Mouse (Mus musculus) embryonic facial prominence, embryonic 13.5 days (tissue): ENCODE data around the gene Fntb. TPM values are rescaled to one million over a fixed set of nuclear protein-coding genes. Genes with fewer than 3 reads are reported as not detected.

Experiments
- ATAC-seq: fragments of 200-750 bp; cut with Nextera tagmentation; 2 replicates; pipeline ENCODE4 v1.8.0; 2017; ENCODE audit warnings: low read depth; ENCODE audit not compliant: insufficient number of reproducible peaks, insufficient read depth, low FRiP score, low TSS enrichment
- H3K27ac ChIP-seq: fragments of 300-500 bp; sonication (generic); 2 replicates; pipeline ENCODE4 v1.5.1; 2015; ENCODE audit warnings: moderate library complexity, mild to moderate bottlenecking, inconsistent platforms
- H3K27me3 ChIP-seq: fragments of 300-500 bp; sonication (generic); 2 replicates; pipeline ENCODE4 v1.6.1; 2015; ENCODE audit warnings: mild to moderate bottlenecking, inconsistent platforms
- H3K36me3 ChIP-seq: fragments of 300-500 bp; sonication (generic); 2 replicates; pipeline ENCODE4 v1.6.1; 2015; ENCODE audit warnings: mild to moderate bottlenecking, inconsistent platforms
- H3K4me1 ChIP-seq: fragments of 300-500 bp; sonication (generic); 2 replicates; pipeline ENCODE4 v1.6.1; 2015; ENCODE audit warnings: inconsistent platforms
- H3K4me2 ChIP-seq: fragments of 300-500 bp; sonication (generic); 2 replicates; pipeline ENCODE4 v1.6.1; 2015; ENCODE audit warnings: moderate library complexity, mild to moderate bottlenecking, inconsistent platforms
- H3K4me3 ChIP-seq: fragments of 300-500 bp; sonication (generic); 2 replicates; pipeline ENCODE4 v1.5.1; 2015; ENCODE audit warnings: mild to moderate bottlenecking, inconsistent platforms
- H3K9ac ChIP-seq: fragments of 300-500 bp; sonication (generic); 2 replicates; pipeline ENCODE4 v1.6.1; 2015; ENCODE audit warnings: mild to moderate bottlenecking, inconsistent platforms
- H3K9me3 ChIP-seq: fragments of 300-500 bp; sonication (generic); 2 replicates; pipeline ENCODE4 v1.6.1; 2016; ENCODE audit warnings: inconsistent platforms
- WGBS: fragments of 180-500 bp; shearing (Covaris S2); methylation state at CpG from one replicate; pipeline ENCODE4 v1.1.7; 2015; ENCODE audit warnings: mixed read lengths; 5-methylcytosine and 5-hydroxymethylcytosine counted together
- polyA plus RNA-seq: library from polyadenylated mRNA; unstranded; fragments of >200 nt; fragmentation: Nextera tagmentation; extraction: Ambion mirVana; gene quantifications from 2 replicates; pipeline ENCODE4 v1.2.1, GENCODE M21; 2015

Gene Fntb
- polyA plus RNA-seq, 1 experiment from 2014 or later, result 41.8 TPM

DNA sequence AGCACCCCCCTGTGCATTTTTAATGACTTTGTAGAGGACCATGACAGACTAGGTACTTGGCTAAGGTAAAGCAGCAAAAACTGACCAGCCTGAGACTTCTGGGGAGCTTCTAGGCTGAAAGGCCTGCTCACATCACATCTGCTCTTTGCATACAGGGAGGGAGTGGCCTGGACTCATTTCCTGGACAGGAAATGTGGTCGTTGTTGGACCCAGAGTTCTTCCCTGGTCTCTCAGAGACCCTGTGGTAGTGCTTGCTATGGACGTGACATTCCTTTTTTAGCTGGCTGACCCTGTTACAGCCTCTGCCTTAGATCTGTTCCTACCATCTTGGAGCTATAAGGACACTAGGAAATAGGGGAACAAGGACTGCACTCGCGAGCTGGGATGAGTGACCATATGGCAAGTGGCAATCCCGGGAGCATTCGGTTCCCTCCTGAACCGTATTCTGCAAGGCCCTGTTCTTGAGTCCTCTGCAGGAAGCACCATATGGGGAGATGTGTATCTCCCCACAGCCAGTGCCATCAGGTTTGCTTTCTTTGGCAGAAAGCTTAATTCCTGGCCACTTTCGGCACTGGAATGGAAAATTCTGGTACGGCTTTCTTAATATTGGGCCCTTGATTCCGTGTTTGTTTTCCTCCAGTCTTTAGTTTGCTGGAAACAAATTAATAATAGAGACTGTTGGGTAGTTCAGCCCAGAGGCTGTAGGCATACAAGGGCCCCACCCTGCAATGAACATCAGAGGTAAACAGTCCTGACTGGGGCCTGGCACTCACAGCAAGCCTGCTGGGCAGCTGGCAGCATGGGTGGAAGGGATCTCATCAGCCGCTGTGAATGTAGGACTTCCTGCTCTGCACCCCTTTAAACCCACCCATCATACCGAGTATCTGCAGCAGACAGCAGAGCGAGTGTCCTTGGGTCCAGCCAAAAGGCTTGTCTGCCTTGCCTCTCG, 166.6 kb downstream of the Fntb start:
- no peak overlapping the region for H3K4me2 ChIP-seq
- H3K27ac ChIP-seq, result no peak overlapping the region
- no peak for ATAC-seq
- no peaks in the 10 kb centered on the region for H3K4me1 ChIP-seq
- no peaks in the 10 kb centered on the region for H3K27me3 ChIP-seq
- H3K36me3 ChIP-seq, result peaks cover 39% of the 10 kb centered on the region
- H3K9me3 ChIP-seq, result no peaks in the 10 kb centered on the region
- H3K4me3 ChIP-seq, result no peak overlapping the region
- WGBS, result 81% methylated on average over 14 of the region's 14 CpGs
- H3K9ac ChIP-seq, result no peak overlapping the region

DNA sequence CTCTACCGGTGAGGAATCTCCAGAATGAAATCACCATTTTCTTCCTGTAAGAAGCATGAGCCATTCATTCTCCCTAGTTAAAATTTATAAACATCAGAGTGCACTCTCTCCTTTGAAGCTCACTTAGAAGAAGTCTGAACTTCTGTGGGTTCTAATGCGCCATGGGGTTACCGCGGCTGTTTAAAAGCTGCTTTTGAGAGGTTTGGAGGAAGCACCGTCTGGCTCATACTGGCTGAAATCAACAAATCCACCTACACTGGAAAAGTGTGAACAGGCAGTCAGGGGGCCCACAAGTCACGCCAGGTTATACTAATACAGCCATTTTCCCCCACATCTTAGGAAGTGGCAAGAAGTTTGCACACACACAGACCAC, 167.3 kb downstream of the Fntb start:
- no peaks in the 10 kb centered on the region for H3K4me1 ChIP-seq
- no peak overlapping the region for H3K9ac ChIP-seq
- peaks cover 45% of the 10 kb centered on the region for H3K36me3 ChIP-seq
- no peak for ATAC-seq
- H3K27me3 ChIP-seq, result no peaks in the 10 kb centered on the region
- H3K9me3 ChIP-seq, result no peaks in the 10 kb centered on the region
- no peak overlapping the region for H3K4me2 ChIP-seq
- 83% methylated on average over 6 of the region's 6 CpGs for WGBS
- H3K4me3 ChIP-seq, result no peak overlapping the region
- no peak overlapping the region for H3K27ac ChIP-seq

DNA sequence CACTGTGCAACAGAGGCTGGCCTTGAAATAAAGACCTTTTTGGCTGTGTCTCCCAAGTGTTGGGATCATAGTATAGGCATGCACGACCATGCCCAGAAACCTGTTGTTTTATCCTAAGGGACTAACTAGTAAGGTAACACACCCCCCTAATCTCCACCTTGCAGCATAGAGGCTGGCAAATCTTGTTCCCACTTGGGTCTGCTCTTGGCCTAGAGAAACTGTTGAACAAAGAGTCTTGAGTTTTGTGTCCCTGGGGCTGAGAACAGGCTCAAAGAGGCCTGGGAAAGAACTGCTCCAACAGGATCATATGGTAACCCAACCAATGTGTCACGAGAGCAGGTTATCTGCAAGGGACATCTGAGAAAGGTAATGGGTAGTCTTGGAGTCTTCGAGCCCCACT, 169.0 kb downstream of the Fntb start:
- no peaks in the 10 kb centered on the region for H3K9me3 ChIP-seq
- H3K9ac ChIP-seq, result no peak overlapping the region
- no peaks in the 10 kb centered on the region for H3K27me3 ChIP-seq
- no peaks in the 10 kb centered on the region for H3K4me1 ChIP-seq
- no peak for ATAC-seq
- no peak overlapping the region for H3K4me3 ChIP-seq
- no peak overlapping the region for H3K27ac ChIP-seq
- H3K36me3 ChIP-seq, result peaks cover 55% of the 10 kb centered on the region
- no peak overlapping the region for H3K4me2 ChIP-seq
- 89% methylated on average over 3 of the region's 3 CpGs for WGBS

DNA sequence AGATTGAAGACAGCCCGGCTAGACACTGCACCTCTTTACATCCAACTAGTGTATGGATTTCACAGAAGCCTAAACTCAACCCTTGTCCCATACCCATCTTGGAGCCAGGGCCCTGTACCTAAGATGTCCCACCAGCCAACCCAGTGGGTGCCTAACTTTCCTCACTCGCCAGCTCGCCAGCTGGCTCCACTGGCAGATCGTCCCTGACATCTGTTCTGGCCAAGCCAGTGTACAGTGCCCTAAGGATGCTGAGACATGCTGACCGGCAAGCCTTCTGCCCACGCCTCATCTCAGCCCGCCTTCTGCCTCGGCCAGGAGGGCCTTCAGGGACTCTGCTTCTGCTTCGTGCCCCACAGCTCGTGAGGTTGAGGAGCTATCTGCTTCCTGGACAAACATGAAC, 170.8 kb downstream of the Fntb start:
- WGBS, result 92% methylated on average over 10 of the region's 10 CpGs

DNA sequence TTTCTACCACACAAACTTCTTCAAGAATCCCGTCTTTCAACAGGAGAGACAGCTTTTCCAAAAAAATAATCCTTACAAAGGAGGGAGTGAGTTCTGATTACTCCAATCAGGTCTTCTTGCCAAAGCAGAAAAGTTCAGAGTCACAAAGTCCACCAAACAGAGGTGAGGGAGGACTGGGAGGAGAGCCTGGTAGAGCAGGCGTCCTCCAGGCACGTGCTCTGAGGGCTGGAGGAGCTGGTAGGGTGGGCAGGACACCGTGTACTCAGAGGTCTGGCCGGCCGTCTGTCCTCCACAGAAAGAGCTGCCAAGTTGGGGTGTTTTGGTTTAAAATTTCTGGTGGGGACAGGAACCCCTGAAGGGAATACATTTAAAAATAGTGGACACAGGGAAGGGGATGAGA, 172.6 kb downstream of the Fntb start:
- Histone ChIP-seq H3K9ac (no peak overlapping the region), H3K27me3 (no peaks in the 10 kb centered on the region), H3K4me2 (no peak overlapping the region), H3K27ac (no peak overlapping the region), H3K9me3 (no peaks in the 10 kb centered on the region), H3K4me1 (no peaks in the 10 kb centered on the region), H3K4me3 (no peak overlapping the region), H3K36me3 (peaks cover 81% of the 10 kb centered on the region)
- WGBS, result 90% methylated on average over 6 of the region's 6 CpGs
- ATAC-seq, result no peak

More for the DNA sequence above, 170.8 kb downstream of the Fntb start:
- Histone ChIP-seq H3K4me3 (no peak overlapping the region), H3K27me3 (no peaks in the 10 kb centered on the region), H3K9me3 (no peaks in the 10 kb centered on the region), H3K27ac (no peak overlapping the region), H3K4me2 (no peak overlapping the region), H3K9ac (no peak overlapping the region), H3K36me3 (peaks cover 73% of the 10 kb centered on the region), H3K4me1 (no peaks in the 10 kb centered on the region)
- no peak for ATAC-seq

DNA sequence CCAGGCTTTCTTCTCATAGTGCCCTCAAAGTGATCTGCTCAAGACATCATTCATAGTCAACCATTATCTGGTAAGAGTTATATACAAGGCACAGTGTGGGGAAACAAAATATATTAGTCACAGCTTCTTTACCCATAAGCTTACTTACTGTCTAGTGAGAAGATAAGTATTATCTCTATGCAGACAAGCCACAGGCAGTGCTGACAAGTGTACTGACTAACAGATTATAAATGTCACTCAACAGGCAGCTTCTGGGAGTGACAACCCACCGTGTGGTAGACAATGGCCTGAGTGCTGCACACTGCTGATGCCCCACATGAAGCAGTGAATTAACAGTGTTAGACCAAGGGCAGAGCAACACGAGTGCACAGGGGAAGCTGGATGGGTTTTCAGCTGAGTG, 176.1 kb downstream of the Fntb start:
- Histone ChIP-seq H3K36me3 (peaks cover 96% of the 10 kb centered on the region), H3K27ac (no peak overlapping the region), H3K4me3 (no peak overlapping the region), H3K9ac (no peak overlapping the region), H3K4me2 (no peak overlapping the region), H3K9me3 (no peaks in the 10 kb centered on the region), H3K27me3 (no peaks in the 10 kb centered on the region), H3K4me1 (no peaks in the 10 kb centered on the region)
- WGBS, result 82% methylated on average over 2 of the region's 2 CpGs
- ATAC-seq, result no peak

DNA sequence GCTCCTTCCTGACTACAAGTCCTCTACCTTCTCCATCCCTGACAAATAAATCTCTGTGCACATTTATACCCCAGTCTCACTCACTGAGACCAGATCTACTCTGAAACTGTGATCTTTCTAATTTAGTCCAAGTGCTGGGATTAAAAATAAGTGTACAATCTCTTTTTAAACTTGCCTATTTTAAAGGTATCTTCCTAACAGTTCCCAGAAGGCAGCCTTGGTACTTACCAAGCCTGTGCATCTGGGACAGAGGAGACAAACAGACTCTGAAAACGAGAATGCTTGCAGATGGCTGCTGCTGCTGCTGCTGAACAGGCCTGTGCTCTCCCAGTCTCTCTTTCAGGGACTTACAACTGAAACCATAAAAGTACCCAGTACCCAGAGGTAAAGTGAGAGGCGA, 177.1 kb downstream of the Fntb start:
- H3K36me3 ChIP-seq, result peaks cover 94% of the 10 kb centered on the region

DNA sequence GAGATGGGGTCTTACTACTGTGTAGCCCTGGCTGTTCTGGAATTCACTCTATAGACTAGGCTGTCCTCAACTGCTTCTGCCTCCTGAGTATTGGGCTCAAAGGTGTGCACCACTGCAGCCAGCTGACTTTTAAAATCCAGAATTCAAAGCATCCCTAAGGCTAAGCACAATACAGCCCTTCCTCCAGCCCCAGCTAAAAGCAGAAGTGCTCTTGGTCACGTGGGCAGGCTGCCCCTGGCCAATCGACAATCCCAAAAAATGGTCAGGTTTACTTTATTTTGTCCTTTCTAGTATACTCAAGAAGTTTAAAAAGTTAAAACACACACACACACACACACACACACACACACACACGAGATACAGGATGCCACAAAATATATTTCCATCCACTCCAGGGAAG, 177.7 kb downstream of the Fntb start:
- WGBS, result 72% methylated on average over 3 of the region's 3 CpGs
- no peaks in the 10 kb centered on the region for H3K9me3 ChIP-seq
- H3K27me3 ChIP-seq, result no peaks in the 10 kb centered on the region
- no peak overlapping the region for H3K4me3 ChIP-seq
- no peak for ATAC-seq
- peaks cover 95% of the 10 kb centered on the region for H3K36me3 ChIP-seq
- H3K27ac ChIP-seq, result no peak overlapping the region
- H3K4me2 ChIP-seq, result no peak overlapping the region
- H3K9ac ChIP-seq, result no peak overlapping the region; the same call in 1 of the 2 replicates
- no peaks in the 10 kb centered on the region for H3K4me1 ChIP-seq

More for the DNA sequence above, 177.1 kb downstream of the Fntb start:
- H3K9me3 ChIP-seq, result no peaks in the 10 kb centered on the region
- ATAC-seq, result no peak
- no peak overlapping the region for H3K27ac ChIP-seq
- no peaks in the 10 kb centered on the region for H3K27me3 ChIP-seq
- no peaks in the 10 kb centered on the region for H3K4me1 ChIP-seq
- no peak overlapping the region; the same call in 1 of the 2 replicates for H3K9ac ChIP-seq
- WGBS, result 45% methylated on average over 2 of the region's 2 CpGs
- H3K4me3 ChIP-seq, result no peak overlapping the region
- H3K4me2 ChIP-seq, result no peak overlapping the region

DNA sequence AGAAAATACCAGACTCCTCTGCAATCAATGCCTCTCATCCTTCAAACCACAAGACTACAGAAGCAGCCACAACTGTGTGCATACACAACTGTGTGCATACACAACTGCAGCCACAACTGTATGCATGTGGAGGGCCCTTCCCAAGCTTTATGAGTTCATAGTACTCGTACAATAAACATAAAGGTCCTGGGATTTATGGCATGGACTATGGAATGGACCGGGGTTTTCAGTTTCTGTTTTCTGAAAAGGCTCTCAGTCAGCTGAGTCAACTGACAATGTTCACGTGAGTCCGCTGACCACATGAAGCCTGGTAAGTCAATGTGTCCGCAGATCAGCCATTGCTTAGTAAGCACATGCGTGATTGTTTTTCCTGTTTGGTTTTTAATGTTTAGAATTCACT, 178.1 kb downstream of the Fntb start:
- no peak overlapping the region for H3K4me3 ChIP-seq
- no peaks in the 10 kb centered on the region for H3K9me3 ChIP-seq
- H3K4me1 ChIP-seq, result no peaks in the 10 kb centered on the region
- H3K27me3 ChIP-seq, result no peaks in the 10 kb centered on the region
- H3K9ac ChIP-seq, result no peak overlapping the region
- WGBS, result 90% methylated on average over 6 of the region's 6 CpGs
- peaks cover 95% of the 10 kb centered on the region for H3K36me3 ChIP-seq
- H3K4me2 ChIP-seq, result no peak overlapping the region
- H3K27ac ChIP-seq, result no peak overlapping the region
- no peak for ATAC-seq

DNA sequence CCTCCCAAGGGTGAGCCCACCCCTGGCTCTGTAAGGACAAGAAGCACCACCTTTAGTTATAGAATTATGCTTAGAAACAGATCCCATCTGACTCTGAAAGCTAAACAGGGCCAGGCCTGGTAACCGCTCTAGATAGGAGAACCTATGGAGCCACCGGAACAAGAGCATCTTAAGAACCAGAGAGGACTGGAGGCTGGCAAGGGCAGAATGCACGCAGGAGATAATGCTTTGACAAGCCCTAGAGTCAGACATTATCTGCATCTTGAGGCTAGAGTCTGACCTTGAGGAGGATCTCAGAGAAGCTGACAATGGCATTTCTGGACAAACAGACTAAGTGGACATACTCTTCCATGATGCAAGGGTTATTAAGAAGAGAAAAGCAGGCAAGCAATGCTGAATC, 182.1 kb downstream of the Fntb start:
- Histone ChIP-seq H3K36me3 (peaks cover 88% of the 10 kb centered on the region), H3K27ac (no peak overlapping the region), H3K9me3 (no peaks in the 10 kb centered on the region), H3K4me3 (no peak overlapping the region), H3K9ac (no peak overlapping the region), H3K4me2 (no peak overlapping the region), H3K27me3 (no peaks in the 10 kb centered on the region), H3K4me1 (no peaks in the 10 kb centered on the region)
- no peak for ATAC-seq
- WGBS, result 93% methylated on average over 3 of the region's 3 CpGs

DNA sequence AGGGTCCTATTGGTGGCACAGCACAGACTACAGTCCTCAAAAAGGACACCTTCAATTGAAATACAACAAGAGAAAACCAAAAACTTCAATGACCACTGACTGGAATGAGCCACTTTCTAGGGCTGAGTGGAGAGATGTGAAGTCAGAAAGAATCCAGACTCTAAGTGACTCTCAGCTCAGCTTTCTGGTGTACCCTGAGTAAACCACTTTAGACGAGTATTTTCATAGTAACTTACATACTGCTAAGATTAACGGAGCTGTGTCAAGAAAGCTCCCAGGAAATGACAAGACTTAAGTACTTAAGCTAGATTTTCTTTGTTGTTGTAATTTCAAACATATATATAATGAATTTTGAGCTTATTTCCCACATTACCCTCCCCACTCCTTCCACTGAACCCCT, 182.8 kb downstream of the Fntb start:
- no peak overlapping the region for H3K4me2 ChIP-seq
- H3K36me3 ChIP-seq, result peaks cover 89% of the 10 kb centered on the region
- H3K27me3 ChIP-seq, result no peaks in the 10 kb centered on the region
- H3K27ac ChIP-seq, result no peak overlapping the region
- no peak overlapping the region for H3K9ac ChIP-seq
- ATAC-seq, result no peak
- no peaks in the 10 kb centered on the region for H3K4me1 ChIP-seq
- H3K9me3 ChIP-seq, result no peaks in the 10 kb centered on the region
- H3K4me3 ChIP-seq, result no peak overlapping the region
- 84% methylated on average over 2 of the region's 2 CpGs for WGBS

DNA sequence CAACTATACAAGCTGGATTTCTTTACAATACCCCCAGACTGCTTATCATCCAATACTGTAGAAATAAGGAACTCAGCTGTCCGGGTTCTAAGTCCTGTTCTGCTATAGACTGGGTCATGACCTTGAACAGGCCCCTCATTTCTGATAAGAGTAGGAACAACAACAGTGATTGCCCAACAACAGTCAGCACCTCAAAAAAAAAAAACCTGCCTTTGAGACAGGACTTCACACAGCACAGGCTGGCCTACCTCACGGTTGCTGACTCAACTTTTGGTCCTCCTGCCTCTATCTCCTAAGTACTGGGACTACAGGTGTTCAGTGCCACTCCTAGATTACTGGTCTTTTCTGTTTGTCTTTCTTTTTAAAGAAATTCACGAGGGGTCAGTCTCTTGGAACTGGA, 183.4 kb downstream of the Fntb start:
- no peaks in the 10 kb centered on the region for H3K27me3 ChIP-seq
- no peak overlapping the region for H3K9ac ChIP-seq
- no peak overlapping the region for H3K4me2 ChIP-seq
- H3K9me3 ChIP-seq, result no peaks in the 10 kb centered on the region
- WGBS, result 88% methylated on average over 3 of the region's 3 CpGs
- no peak overlapping the region for H3K4me3 ChIP-seq
- H3K27ac ChIP-seq, result no peak overlapping the region
- no peaks in the 10 kb centered on the region for H3K4me1 ChIP-seq
- H3K36me3 ChIP-seq, result peaks cover 90% of the 10 kb centered on the region
- no peak for ATAC-seq
